Mouse (Mus musculus) intestine, postnatal 0 days (tissue): ENCODE data around the gene Apba2. TPM values are rescaled to one million over a fixed set of nuclear protein-coding genes. Genes with fewer than 3 reads are reported as not detected.

Experiments used
- ATAC-seq: fragments of 200-750 bp; cut with Nextera tagmentation; 2 replicates; pipeline ENCODE4 v1.8.0; 2017; ENCODE audit warnings: mild to moderate bottlenecking, moderate TSS enrichment, moderate library complexity
- H3K27ac ChIP-seq: fragments of 300-500 bp; sonication (generic); 2 replicates; pipeline ENCODE4 v1.5.1; 2014; ENCODE audit warnings: mild to moderate bottlenecking, low read depth, low read length, moderate library complexity
- H3K27me3 ChIP-seq: fragments of 300-500 bp; sonication (generic); replicated peaks from 2 replicates; pipeline ENCODE4 v1.6.1; 2014; ENCODE audit warnings: low read length, mixed read lengths; ENCODE audit not compliant: control insufficient read depth, insufficient read depth
- H3K36me3 ChIP-seq: fragments of 300-500 bp; sonication (generic); 2 replicates; pipeline ENCODE4 v1.6.1; 2014; ENCODE audit warnings: mild to moderate bottlenecking, moderate library complexity; ENCODE audit not compliant: control insufficient read depth, insufficient read depth
- H3K4me1 ChIP-seq: fragments of 300-500 bp; sonication (generic); replicated peaks from 2 replicates; pipeline ENCODE4 v1.6.1; 2014; ENCODE audit warnings: antibody characterized with exemption, low read length, mixed read lengths; ENCODE audit not compliant: control insufficient read depth, insufficient read depth
- H3K4me2 ChIP-seq: fragments of 300-500 bp; sonication (generic); replicated peaks from 2 replicates; pipeline ENCODE4 v1.6.1; 2014; ENCODE audit warnings: low read depth, mild to moderate bottlenecking, moderate library complexity
- H3K4me3 ChIP-seq: fragments of 300-500 bp; sonication (generic); 2 replicates; pipeline ENCODE4 v1.5.1; 2014; ENCODE audit warnings: low read depth, low read length
- H3K9ac ChIP-seq: fragments of 300-500 bp; sonication (generic); 2 replicates; pipeline ENCODE4 v1.6.1; 2014; ENCODE audit warnings: mild to moderate bottlenecking, low read depth, low read length
- H3K9me3 ChIP-seq: fragments of 300-500 bp; sonication (generic); 2 replicates; pipeline ENCODE4 v1.6.1; 2016; ENCODE audit warnings: mixed run types; ENCODE audit not compliant: control insufficient read depth
- CTCF ChIP-seq: sonication (generic); IDR thresholded peaks from 2 replicates; pipeline ENCODE4 v1.5.1; 2016; ENCODE audit warnings: low read depth, mild to moderate bottlenecking, control low read depth, antibody characterized with exemption, moderate library complexity
- WGBS: fragments of 180-500 bp; shearing (Covaris S2); extraction: QIAGEN DNeasy Blood & Tissue Kit; methylation state at CpG from one replicate; pipeline ENCODE4 v1.1.7; 2014; 5-methylcytosine and 5-hydroxymethylcytosine counted together
- polyA plus RNA-seq: library from polyadenylated mRNA; unstranded; fragments of >200 nt; fragmentation: Nextera tagmentation; extraction: Ambion mirVana; gene quantifications from 2 replicates; pipeline ENCODE4 v1.2.1, GENCODE M21; 2015

The Apba2 gene
- polyA plus RNA-seq, 1 experiment from 2014 or later: 4.3 TPM

GRCm38 (mm10) chr7:64651963-64652362 is 150.5 kb downstream of the Apba2 start:
- H3K36me3 ChIP-seq: no peaks in the 10 kb centered on the region
- no peaks in the 10 kb centered on the region for H3K27me3 ChIP-seq
- TF ChIP-seq CTCF: no peak
- no peak for ATAC-seq
- 91% methylated on average over 3 of the region's 3 CpGs for WGBS
- H3K9me3 ChIP-seq: no peaks in the 10 kb centered on the region
- no peak overlapping the region for H3K4me3 ChIP-seq
- H3K27ac ChIP-seq: no peak overlapping the region
- H3K4me1 ChIP-seq: no peaks in the 10 kb centered on the region; the same call in 1 of the 2 replicates
- no peak overlapping the region for H3K9ac ChIP-seq
- no peak overlapping the region for H3K4me2 ChIP-seq

DNA sequence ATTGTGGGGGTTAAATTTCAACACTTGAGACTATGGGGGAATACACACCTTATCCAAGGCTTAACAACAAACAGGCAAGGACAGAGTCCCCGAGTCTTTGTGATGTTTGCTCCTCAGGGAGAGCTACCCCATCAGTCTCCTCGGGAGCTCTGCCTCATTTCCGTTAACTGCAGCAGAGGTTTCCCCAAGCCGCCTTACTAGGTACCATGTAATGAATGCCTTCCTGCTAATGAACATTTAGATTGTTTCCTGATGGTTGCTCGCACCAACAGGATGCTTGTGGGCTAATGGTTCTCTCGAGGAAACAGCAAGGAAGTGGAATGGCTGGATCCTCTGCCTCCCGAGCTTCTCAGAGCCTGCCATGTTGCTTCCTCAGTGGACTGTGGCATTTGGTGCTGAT is 155.3 kb downstream of the Apba2 start:
- H3K9me3 ChIP-seq: no peaks in the 10 kb centered on the region
- H3K36me3 ChIP-seq: no peaks in the 10 kb centered on the region
- no peak overlapping the region for H3K27ac ChIP-seq
- no peak overlapping the region for H3K9ac ChIP-seq
- H3K27me3 ChIP-seq: no peaks in the 10 kb centered on the region
- no peak overlapping the region for H3K4me3 ChIP-seq
- no peaks in the 10 kb centered on the region for H3K4me1 ChIP-seq
- no peak for TF ChIP-seq CTCF
- no peak for ATAC-seq
- WGBS: 71% methylated on average over 7 of the region's 7 CpGs
- H3K4me2 ChIP-seq: no peak overlapping the region

- no peaks in the 10 kb centered on the region for H3K4me1 ChIP-seq
- H3K4me2 ChIP-seq: no peak overlapping the region
- H3K27ac ChIP-seq: no peak overlapping the region
- WGBS: 85% methylated on average over 4 of the region's 4 CpGs
- no peaks in the 10 kb centered on the region for H3K9me3 ChIP-seq
- no peak overlapping the region for H3K4me3 ChIP-seq
- no peaks in the 10 kb centered on the region for H3K36me3 ChIP-seq
- no peak for ATAC-seq
- no peak for TF ChIP-seq CTCF
- H3K9ac ChIP-seq: no peak overlapping the region
- no peaks in the 10 kb centered on the region for H3K27me3 ChIP-seq
These were observed 157.4 kb downstream of the Apba2 start for GRCm38 (mm10) chr7:64658914-64659313.

GRCm38 (mm10) chr7:64659328-64659727 is 157.8 kb downstream of the Apba2 start:
- Histone ChIP-seq H3K9ac (no peak overlapping the region), H3K4me1 (no peaks in the 10 kb centered on the region), H3K36me3 (no peaks in the 10 kb centered on the region), H3K9me3 (no peaks in the 10 kb centered on the region), H3K4me3 (no peak overlapping the region), H3K27ac (no peak overlapping the region), H3K27me3 (no peaks in the 10 kb centered on the region), H3K4me2 (no peak overlapping the region)
- no peak for ATAC-seq
- TF ChIP-seq CTCF: no peak
- WGBS: 69% methylated on average over 8 of the region's 8 CpGs

- Histone ChIP-seq H3K27ac (no peak overlapping the region), H3K4me2 (no peak overlapping the region), H3K4me3 (no peak overlapping the region), H3K27me3 (no peaks in the 10 kb centered on the region), H3K9ac (no peak overlapping the region), H3K36me3 (no peaks in the 10 kb centered on the region), H3K9me3 (no peaks in the 10 kb centered on the region), H3K4me1 (no peaks in the 10 kb centered on the region)
- 90% methylated on average over 5 of the region's 5 CpGs for WGBS
- ATAC-seq: no peak
- TF ChIP-seq CTCF: no peak
These were observed 161.0 kb downstream of the Apba2 start for GRCm38 (mm10) chr7:64662506-64662905.

DNA sequence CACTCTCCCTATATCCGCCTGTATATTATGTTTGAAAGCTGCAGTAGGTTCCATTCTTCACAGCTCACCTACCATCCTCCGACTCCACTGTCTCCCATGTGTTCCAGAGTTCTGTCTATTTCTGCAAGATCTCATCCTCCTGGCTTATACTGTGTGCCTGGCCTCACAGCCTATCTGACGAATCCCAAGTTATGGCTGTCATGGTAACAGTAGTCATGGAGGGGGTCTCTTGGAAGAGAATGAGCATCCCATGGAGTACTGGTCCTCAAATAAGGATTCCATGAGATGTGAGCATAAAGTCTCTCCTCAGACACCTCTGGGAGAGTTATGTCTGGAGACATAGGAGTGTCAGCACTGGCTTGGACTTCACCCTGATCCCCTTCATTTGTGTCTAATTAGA is 162.1 kb downstream of the Apba2 start:
- H3K36me3 ChIP-seq: no peaks in the 10 kb centered on the region
- H3K4me3 ChIP-seq: no peak overlapping the region
- no peak for TF ChIP-seq CTCF
- no peak for ATAC-seq
- no peak overlapping the region for H3K27ac ChIP-seq
- no peaks in the 10 kb centered on the region for H3K4me1 ChIP-seq
- H3K9ac ChIP-seq: no peak overlapping the region
- H3K27me3 ChIP-seq: no peaks in the 10 kb centered on the region
- 86% methylated on average over 3 of the region's 3 CpGs for WGBS
- no peak overlapping the region for H3K4me2 ChIP-seq
- no peaks in the 10 kb centered on the region for H3K9me3 ChIP-seq

DNA sequence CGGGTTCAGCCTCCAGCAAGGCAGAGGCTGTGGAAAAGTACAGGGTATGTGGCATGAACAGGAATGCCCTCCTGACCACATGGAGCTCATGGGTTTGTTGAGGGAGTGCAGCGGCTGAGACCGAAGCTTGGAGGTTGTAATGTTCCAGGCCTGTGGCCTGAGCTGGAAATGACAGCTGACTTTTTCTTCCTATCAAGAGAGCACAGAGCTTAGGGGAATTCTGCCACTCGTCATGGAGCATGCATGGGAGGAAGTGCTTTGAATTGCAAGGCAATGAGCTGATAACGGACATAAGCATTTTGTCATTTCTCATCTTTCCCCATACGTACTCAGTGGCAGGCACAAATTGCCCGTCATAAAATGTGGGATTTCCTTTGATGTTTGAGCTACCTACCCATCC is 163.6 kb downstream of the Apba2 start:
- Histone ChIP-seq H3K27me3 (no peaks in the 10 kb centered on the region), H3K9ac (no peak overlapping the region), H3K4me2 (no peak overlapping the region), H3K27ac (no peak overlapping the region), H3K9me3 (no peaks in the 10 kb centered on the region), H3K4me3 (no peak overlapping the region), H3K36me3 (no peaks in the 10 kb centered on the region), H3K4me1 (no peaks in the 10 kb centered on the region)
- no peak for ATAC-seq
- 25% methylated on average over 7 of the region's 7 CpGs for WGBS
- no peak for TF ChIP-seq CTCF
